Mouse (Mus musculus) adrenal gland, adult 18-20 months (tissue): ENCODE results near the gene Rab33b. TPM values are rescaled to one million over a fixed set of nuclear protein-coding genes. Genes with fewer than 3 reads are reported as not detected.

Experiments
- DNase-seq, 2 experiments: peaks; one replicate each; pipeline ENCODE4 v3.0.0; 2021 to 2022; ENCODE audit warnings: low spot score in 2 of 2
- total RNA-seq, 2 experiments: library from RNA; stranded (reverse); gene quantifications; 1 replicate in 1 of 2; 2 replicates in 1 of 2; pipeline ENCODE4 v1.2.3; 2021

Gene Rab33b
- total RNA-seq, 2 experiments from 2014 or later: 12.9 to 13.3 TPM

DNA sequence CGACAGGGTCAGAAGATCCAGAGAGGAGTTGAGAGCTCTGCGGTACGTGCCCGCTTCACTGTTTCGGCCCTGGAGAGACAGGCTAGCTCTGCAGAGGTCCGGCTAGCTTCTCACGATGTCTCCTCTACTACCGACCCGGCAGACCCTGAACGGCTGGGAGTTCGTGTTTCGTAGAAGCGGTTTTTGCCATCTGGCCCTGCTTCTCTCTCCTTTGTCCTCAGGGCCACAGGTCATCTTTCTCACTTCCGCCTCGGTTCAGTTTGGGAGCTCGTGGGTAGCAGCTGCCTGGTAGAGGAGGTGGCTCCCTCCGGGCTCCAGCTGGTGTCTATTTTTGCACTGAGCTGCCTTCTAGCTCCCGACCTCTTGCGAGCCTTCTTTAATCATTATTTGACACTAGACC lies 21.7 kb downstream of the Rab33b start:
- no peak for DNase-seq

- DNase-seq: peak; percentile 72 to 79
Observed at GRCm38 (mm10) chr3:51510903-51511302, 27.2 kb downstream of the Rab33b start.

GRCm38 (mm10) chr3:51511983-51512382 lies 28.3 kb downstream of the Rab33b start:
- DNase-seq: no peak

DNA sequence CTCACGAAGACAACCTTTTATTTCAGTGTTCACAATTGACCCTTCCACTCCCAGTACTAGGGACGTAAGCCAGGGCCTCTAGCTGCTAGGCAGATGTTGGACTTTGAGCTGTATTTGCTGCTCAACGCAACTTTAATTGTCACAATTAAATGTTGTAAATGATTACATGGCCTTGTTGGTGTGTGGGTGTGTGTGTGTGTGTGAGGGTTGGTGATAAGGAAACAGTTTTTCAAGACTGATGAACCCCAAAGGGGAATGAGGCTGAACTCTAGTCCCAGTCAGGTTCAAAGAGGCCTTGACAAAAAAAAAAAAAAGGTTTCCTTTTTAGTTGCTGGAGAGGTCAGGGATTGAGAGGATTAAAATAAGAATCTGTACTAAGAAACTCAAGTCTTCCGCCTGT lies 33.7 kb downstream of the Rab33b start:
- no peak for DNase-seq

- no peak for DNase-seq
Observed at GRCm38 (mm10) chr3:51517878-51518762, 34.4 kb downstream of the Rab33b start.

- DNase-seq: no peak
Observed at GRCm38 (mm10) chr3:51518763-51519121, 35.0 kb downstream of the Rab33b start.

GRCm38 (mm10) chr3:51521262-51521661 lies 37.5 kb downstream of the Rab33b start:
- no peak for DNase-seq

GRCm38 (mm10) chr3:51525186-51525785 lies 41.6 kb downstream of the Rab33b start:
- no peak for DNase-seq

DNA sequence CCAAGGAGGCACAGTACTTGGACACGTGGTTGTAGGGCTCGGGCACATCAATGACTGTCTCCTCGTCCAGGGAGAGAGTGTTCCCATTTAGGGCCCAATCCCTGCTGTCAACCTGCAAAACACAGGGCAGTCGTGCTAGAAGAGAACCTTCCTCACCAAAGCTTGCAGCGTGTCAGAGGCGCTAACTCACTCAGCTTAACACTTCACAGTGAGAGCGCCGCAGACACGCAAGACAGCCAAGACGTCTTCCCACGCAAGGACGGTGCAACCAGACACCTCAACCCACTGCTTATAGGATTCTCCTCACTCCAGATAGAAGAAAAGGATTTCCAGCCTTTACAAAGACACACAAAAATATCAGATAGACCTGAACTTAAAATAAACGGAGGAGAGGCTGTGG lies 43.2 kb downstream of the Rab33b start:
- no peak for DNase-seq

GRCm38 (mm10) chr3:51531473-51532281 lies 48.0 kb downstream of the Rab33b start:
- DNase-seq: peak; percentile 30 to 43

DNA sequence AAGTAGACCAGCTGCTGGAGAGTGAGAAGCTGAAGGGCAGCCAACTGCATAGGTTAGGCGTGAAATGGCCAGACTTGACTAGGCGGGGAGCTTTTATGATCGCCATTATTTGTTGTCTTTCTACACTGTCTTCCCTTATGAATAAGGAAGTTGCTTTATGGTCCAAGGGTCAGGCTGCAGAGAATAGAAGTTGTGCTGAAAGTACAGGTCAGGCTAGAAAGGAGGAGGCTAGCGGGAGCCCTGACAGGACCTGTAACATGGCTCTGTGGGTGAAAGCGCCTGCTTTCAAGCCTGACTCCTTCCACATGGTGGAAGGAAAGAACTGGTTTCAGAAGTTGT lies 48.5 kb downstream of the Rab33b start:
- DNase-seq: no peak

DNA sequence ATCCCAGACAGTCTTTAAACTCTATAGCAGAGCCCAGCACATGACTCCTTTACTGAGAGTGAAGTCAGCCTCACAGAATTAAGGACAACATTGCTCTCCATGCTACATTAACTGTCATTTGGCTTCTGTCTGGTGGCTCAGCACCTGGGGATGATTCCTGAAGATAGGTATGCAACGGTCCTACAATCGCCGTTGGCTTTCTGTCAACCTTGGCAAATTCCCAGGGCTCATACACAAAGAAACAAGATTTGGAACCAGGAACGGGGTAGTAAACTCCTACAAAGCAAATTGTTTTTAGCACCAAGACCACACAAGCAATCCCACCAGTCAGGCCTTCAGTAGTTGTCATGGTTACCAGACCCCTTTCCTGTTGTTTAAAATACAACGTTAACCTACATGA lies 49.9 kb downstream of the Rab33b start:
- no peak for DNase-seq

- DNase-seq: no peak
Observed at GRCm38 (mm10) chr3:51534013-51534412, 50.3 kb downstream of the Rab33b start.

DNA sequence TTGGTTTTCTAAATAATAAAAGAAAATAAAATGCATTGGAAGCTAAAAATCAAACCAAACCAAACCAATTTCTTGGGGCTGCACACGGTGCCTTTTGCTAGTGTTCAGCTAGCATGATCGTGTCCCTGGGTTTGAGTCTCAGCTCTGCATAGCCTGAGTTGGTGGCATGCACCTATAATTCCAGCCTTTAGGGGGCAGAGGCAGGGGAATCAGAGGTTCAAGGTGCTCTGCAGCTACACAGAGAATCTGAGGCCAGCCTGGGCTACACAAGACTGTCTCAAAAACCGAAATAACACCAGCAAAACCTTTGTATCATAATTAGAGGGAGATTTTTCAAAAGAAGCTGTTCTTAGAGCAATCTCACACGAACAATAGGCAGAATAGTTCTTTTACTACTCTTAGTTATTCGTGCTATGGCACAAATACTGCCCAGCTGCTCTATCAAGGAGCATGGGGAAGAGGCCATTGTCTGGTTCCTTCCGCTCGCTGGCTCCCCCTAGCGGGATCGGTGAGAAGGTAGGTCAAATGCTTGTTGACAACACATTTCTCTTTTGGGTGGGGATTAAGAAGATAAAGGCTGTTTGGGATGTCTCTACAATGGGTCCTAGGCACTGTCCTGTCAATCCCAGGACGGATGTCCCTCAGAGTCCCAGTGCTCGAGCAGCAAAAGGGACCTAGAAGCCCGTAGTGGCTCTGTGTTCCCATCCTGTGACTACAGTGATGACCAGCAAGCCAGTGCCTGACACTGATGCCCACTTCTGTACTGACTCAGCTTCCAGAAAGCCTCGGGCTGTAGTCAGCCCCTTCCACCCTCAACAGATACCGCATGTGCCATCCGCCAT lies 56.1 kb downstream of the Rab33b start:
- DNase-seq: peak; percentile 77 to 85

DNA sequence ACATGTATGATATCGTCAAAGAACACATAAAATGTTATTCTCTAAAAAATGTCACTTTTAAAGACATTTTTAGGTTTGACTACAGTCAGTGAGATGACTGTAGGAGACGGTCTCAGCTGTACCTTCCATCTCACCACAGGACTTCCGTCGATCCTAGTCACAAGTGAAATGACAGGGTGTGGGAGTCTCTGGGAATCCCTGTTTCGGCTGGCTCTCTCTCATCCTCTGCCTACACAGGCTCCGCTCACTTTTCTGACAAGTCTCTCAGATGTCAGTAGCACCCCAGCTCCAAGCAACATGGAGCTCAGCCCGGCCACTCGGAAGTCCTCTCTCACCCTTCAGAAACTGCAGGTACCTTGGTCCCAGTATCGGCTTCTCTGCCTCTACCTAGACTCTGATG lies 56.9 kb downstream of the Rab33b start:
- no peak for DNase-seq

GRCm38 (mm10) chr3:51544442-51545128 lies 60.9 kb downstream of the Rab33b start:
- DNase-seq: no peak
